Mouse (Mus musculus) ES-Bruce4 (cell line): ENCODE measurements around the gene Afdn.

Experiments
- CTCF ChIP-seq: IDR thresholded peaks from one replicate; pipeline ENCODE4 v1.8.1; 2011; ENCODE audit warnings: low read depth, low read length
- POLR2A ChIP-seq: IDR thresholded peaks from one replicate; pipeline ENCODE4 v1.8.1; 2011; ENCODE audit warnings: low read length; ENCODE audit not compliant: insufficient read depth

DNA sequence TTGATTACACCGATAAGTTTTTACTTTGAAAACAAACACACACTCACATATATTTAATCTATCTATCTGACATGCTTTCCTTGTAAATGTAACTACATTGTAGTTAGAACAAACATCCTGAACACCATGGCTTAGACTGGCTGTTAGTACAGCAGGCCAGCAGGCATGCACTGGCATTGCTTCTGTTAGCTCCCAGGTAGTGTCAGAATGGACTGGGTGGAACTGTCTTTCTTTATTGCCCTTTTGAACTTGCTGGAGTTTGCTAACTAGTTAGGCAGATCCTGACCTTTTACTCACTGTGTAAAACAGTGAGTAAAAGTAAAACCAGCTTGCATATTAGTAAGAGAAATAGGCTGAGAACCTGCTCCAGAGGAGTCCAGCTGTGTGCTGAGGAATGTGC is 8.2 kb downstream of the Afdn start:
- TF ChIP-seq CTCF (no peak), POLR2A (no peak)
